ENCODE assay signal across 14 mouse cellular contexts in the genomic region with DNA sequence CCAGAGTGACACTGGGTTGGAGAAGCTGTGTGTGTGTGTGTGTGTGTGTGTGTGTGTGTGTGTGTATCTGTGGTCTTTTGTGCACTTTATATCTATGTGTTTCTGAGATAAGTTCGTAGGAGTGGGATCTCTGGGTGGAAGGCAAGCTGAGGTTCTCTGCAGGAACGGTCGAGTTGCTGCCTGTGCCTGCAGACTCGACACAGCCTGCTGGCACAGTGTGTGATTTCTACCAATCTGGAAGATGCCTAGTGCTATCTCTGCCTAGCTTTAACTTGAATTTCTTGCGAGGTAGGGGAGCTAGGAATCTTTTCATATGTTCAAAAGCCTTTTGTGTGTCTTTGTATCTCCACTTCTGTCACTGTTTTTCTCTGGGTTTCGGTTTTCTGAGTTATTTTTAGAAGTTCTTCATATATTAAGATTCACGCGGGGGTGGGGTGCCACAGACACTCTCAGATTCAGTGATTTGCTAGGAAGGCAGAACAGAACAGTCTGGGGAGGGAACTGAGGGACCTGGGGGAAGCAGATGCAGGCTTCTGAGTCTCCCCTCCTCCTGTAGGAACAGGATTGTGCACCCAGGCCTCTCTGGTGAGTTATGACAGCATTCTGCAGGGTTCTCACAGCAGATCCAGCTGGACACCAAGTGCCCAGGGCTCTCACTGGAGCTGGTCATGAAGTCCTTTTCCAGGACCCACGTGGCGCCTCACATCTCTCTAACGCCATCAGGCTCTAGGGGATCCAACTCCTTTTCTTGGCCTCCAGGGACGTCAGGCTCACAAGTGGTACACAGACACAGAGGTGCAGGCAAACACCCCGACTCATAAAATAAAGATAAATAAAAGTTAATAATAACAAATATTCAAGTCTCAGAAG. TPM values are rescaled to one million over a fixed set of nuclear protein-coding genes. Genes with fewer than 3 reads are reported as not detected.
DNase-seq lines count a peak whose midpoint lies in the region; ATAC-seq and TF ChIP-seq lines count a peak whose summit lies in the region.
"Had no signal": no experiment of that assay in that cellular context is flagged by ENCODE, and none has a peak within 500 bp of the region (broad histone marks: within the 10 kb centered on the region; RNA-seq: fewer than 3 reads in every experiment).

No protein-coding gene starts in this region.

- WGBS in cerebellum, adult 2 months, result 42% methylated on average over 13 of the region's 13 CpGs
- WGBS in heart, postnatal 0 days, result 27% methylated on average over 13 of the region's 13 CpGs
- WGBS in olfactory bulb, adult 2 months, result 32% methylated on average over 13 of the region's 13 CpGs
- WGBS in hindbrain, postnatal 0 days, result 65% methylated on average over 13 of the region's 13 CpGs

- no peak for TF ChIP-seq POLR2A in cerebellum, adult 2 months (IDR thresholded peaks at IDR 0.05; ENCODE audit: borderline replicate concordance, insufficient read depth, low read length)
- no peak for TF ChIP-seq POLR2A in olfactory bulb, adult 2 months (IDR thresholded peaks at IDR 0.05; ENCODE audit: insufficient read depth, low read depth, low read length)

- H3K9ac ChIP-seq in heart, postnatal 0 days (replicated peaks; ENCODE audit: low read depth, low read length), result no peak overlapping the region; the same call in 1 of the 2 replicates
- no peak overlapping the region for H3K9ac ChIP-seq in hindbrain, postnatal 0 days (replicated peaks; ENCODE audit: low read length)
- H3K9ac ChIP-seq: embryonic facial prominence, embryonic 13.5 days; kidney, embryonic 15.5 days; liver, embryonic 13.5 days; neural tube, embryonic 12.5 days had no signal

- H3K36me3 ChIP-seq in heart, postnatal 0 days (replicated peaks; ENCODE audit: control insufficient read depth, insufficient read depth, low read length), result no peaks in the 10 kb centered on the region
- H3K36me3 ChIP-seq in hindbrain, postnatal 0 days (ENCODE audit: insufficient read depth, low read length), result no peaks in the 10 kb centered on the region
- H3K36me3 ChIP-seq: embryonic facial prominence, embryonic 13.5 days; kidney, embryonic 15.5 days; liver, embryonic 13.5 days; neural tube, embryonic 12.5 days had no signal

- no peaks in the 10 kb centered on the region for H3K9me3 ChIP-seq in heart, postnatal 0 days (replicated peaks; ENCODE audit: control insufficient read depth, low read length)
- H3K9me3 ChIP-seq in hindbrain, postnatal 0 days (ENCODE audit: low read length), result no peaks in the 10 kb centered on the region
- H3K9me3 ChIP-seq: embryonic facial prominence, embryonic 13.5 days; kidney, embryonic 15.5 days; liver, embryonic 13.5 days had no signal

- no peaks in the 10 kb centered on the region for H3K27me3 ChIP-seq in cerebellum, adult 2 months (ENCODE audit: control insufficient read depth, insufficient read depth, low read length)
- no peaks in the 10 kb centered on the region for H3K27me3 ChIP-seq in heart, postnatal 0 days (ENCODE audit: control insufficient read depth, insufficient read depth, low read length)
- no peaks in the 10 kb centered on the region for H3K27me3 ChIP-seq in hindbrain, postnatal 0 days (ENCODE audit: insufficient read depth, low read length)
- H3K27me3 ChIP-seq: embryonic facial prominence, embryonic 13.5 days; kidney, embryonic 15.5 days; liver, embryonic 13.5 days; neural tube, embryonic 12.5 days had no signal

- H3K27ac ChIP-seq in cerebellum, adult 2 months (ENCODE audit: insufficient read depth, low read length), result peak overlapping the region; percentile 20; the same call in 1 of the 2 replicates
- H3K27ac ChIP-seq in heart, postnatal 0 days (ENCODE audit: low read depth), result peak overlapping the region; percentile 43; the same call in 1 of the 2 replicates
- peak overlapping the region; percentile 70 for H3K27ac ChIP-seq in olfactory bulb, adult 2 months (ENCODE audit: insufficient read depth, low read depth, low read length)
- H3K27ac ChIP-seq in hindbrain, postnatal 0 days, result no peak overlapping the region
- H3K27ac ChIP-seq: embryonic facial prominence, embryonic 13.5 days; kidney, embryonic 15.5 days; liver, embryonic 13.5 days; macrophage; neural tube, embryonic 12.5 days had no signal

- peaks cover 11% of the 10 kb centered on the region; the same call in 1 of the 2 replicates for H3K4me1 ChIP-seq in cerebellum, adult 2 months (ENCODE audit: control insufficient read depth, insufficient read depth, low read length)
- no peaks in the 10 kb centered on the region; the same call in 1 of the 2 replicates for H3K4me1 ChIP-seq in heart, postnatal 0 days (ENCODE audit: control insufficient read depth, insufficient read depth)
- H3K4me1 ChIP-seq in olfactory bulb, adult 2 months (ENCODE audit: control insufficient read depth, insufficient read depth, low read length), result peaks cover 12% of the 10 kb centered on the region
- no peaks in the 10 kb centered on the region for H3K4me1 ChIP-seq in hindbrain, postnatal 0 days (ENCODE audit: insufficient read depth, low read length)
- H3K4me1 ChIP-seq: liver, embryonic 13.5 days; neural tube, embryonic 12.5 days had no signal

- intact Hi-C loops in heart, postnatal 36 days (cut with DNase I), result no loop called here

- peak overlapping the region; percentile 35 for H3K4me2 ChIP-seq in heart, postnatal 0 days (ENCODE audit: low read depth, low read length)
- no peak overlapping the region for H3K4me2 ChIP-seq in hindbrain, postnatal 0 days (ENCODE audit: low read depth, low read length)
- H3K4me2 ChIP-seq: embryonic facial prominence, embryonic 13.5 days; kidney, embryonic 15.5 days; liver, embryonic 13.5 days; neural tube, embryonic 12.5 days had no signal

- peak; percentile 33; the same call in 1 of the 2 replicates for ATAC-seq in heart, postnatal 0 days (ENCODE audit: insufficient read depth, low read depth)
- ATAC-seq in hindbrain, postnatal 0 days, result no peak

- H3K4me3 ChIP-seq in cerebellum, adult 2 months (replicated peaks; ENCODE audit: insufficient read depth, low read depth, low read length), result no peak overlapping the region
- H3K4me3 ChIP-seq in heart, postnatal 0 days (ENCODE audit: low read depth, low read length), result no peak overlapping the region
- H3K4me3 ChIP-seq in olfactory bulb, adult 2 months (ENCODE audit: insufficient read depth, low read depth, low read length), result no peak overlapping the region
- H3K4me3 ChIP-seq in hindbrain, postnatal 0 days (ENCODE audit: low read length), result no peak overlapping the region
- H3K4me3 ChIP-seq: embryonic facial prominence, embryonic 13.5 days; kidney, embryonic 15.5 days; liver, embryonic 13.5 days; neural tube, embryonic 12.5 days had no signal

- peak in 1 of 2 experiments; percentile 25 for DNase-seq in cerebellum, adult 2 months
- no peak for DNase-seq in cerebellum, adult 9-10 months
- no peak for DNase-seq in heart, postnatal 0 days (ENCODE audit: low spot score)
- no peak for DNase-seq in heart, postnatal 36 days
- DNase-seq in frontal cortex, adult 2 months (ENCODE audit: extremely low spot score in 1 of 2, low spot score in 1 of 2), result peak; percentile 88 to 91
- DNase-seq in adrenal gland, adult 18-20 months (ENCODE audit: low spot score in 2 of 2), result no peak
- DNase-seq in hindbrain, postnatal 0 days (ENCODE audit: low spot score), result no peak
- DNase-seq: gastrocnemius, postnatal 36 days; liver, embryonic 13.5 days had no signal

- no peak for TF ChIP-seq EP300 in heart, postnatal 0 days (IDR thresholded peaks at IDR 0.05; ENCODE audit: low read depth)

- TF ChIP-seq CTCF in cerebellum, adult 2 months (IDR thresholded peaks at IDR 0.05; ENCODE audit: borderline replicate concordance, insufficient read depth, low read depth, low read length), result no peak
- TF ChIP-seq CTCF in heart, postnatal 0 days (IDR thresholded peaks at IDR 0.05; ENCODE audit: low read depth), result no peak
- TF ChIP-seq CTCF in olfactory bulb, adult 2 months (IDR thresholded peaks at IDR 0.05; ENCODE audit: insufficient read depth, low read depth, low read length), result no peak
- TF ChIP-seq CTCF in hindbrain, postnatal 0 days (IDR thresholded peaks at IDR 0.05; ENCODE audit: low read depth), result no peak

RNA-seq across cellular contexts. Expression of a gene that starts 14.4 kb away (rescaled TPM):
- polyA plus RNA-seq in cerebellum, adult 2 months (2012; rRNA removed), result 55.0 and 55.1 TPM in 2 replicates
- 12.0 and 16.7 TPM in 2 replicates for total RNA-seq in heart, postnatal 0 days (2014; rRNA removed; ENCODE audit: low replicate concordance)
- 27.6 and 29.4 TPM in 2 replicates for polyA plus RNA-seq in heart, postnatal 0 days (2015; fragmentation: Nextera tagmentation; extraction: Ambion mirVana)
- total RNA-seq in heart, postnatal 36 days (2021), result 10 to 100 TPM; 43.5 to 48.8 TPM
- polyA plus RNA-seq in frontal cortex, adult 2 months (2012; rRNA removed), result 97.1 and 101 TPM in 2 replicates
- polyA plus RNA-seq in olfactory bulb, adult 2 months (2012; ENCODE audit: insufficient read depth, insufficient read length, low replicate concordance, missing spikeins), result not detected in 2 replicates
- total RNA-seq in adrenal gland, adult 18-20 months (2021), result 10 to 100 TPM in 1 of 2 experiments, 1 to 10 TPM in 1; 5.7 to 11.3 TPM
- 18.8 and 25.7 TPM in 2 replicates for total RNA-seq in hindbrain, postnatal 0 days (2014; rRNA removed)
- polyA plus RNA-seq in hindbrain, postnatal 0 days (2015; fragmentation: Nextera tagmentation; extraction: Ambion mirVana), result 53.6 and 58.1 TPM in 2 replicates

Comparison
In these comparisons a context has a peak if more than half of its experiments do, and no peak if none do; other contexts are left out.
1. DNase-seq: peak in frontal cortex, adult 2 months (2 of 2); none in cerebellum, adult 9-10 months (single experiment), heart, postnatal 0 days (single experiment), heart, postnatal 36 days (0 of 2), adrenal gland, adult 18-20 months (0 of 2) and hindbrain, postnatal 0 days (single experiment).